Comparison of ENCODE assay signal across 7 mouse cellular contexts in the genomic region with DNA sequence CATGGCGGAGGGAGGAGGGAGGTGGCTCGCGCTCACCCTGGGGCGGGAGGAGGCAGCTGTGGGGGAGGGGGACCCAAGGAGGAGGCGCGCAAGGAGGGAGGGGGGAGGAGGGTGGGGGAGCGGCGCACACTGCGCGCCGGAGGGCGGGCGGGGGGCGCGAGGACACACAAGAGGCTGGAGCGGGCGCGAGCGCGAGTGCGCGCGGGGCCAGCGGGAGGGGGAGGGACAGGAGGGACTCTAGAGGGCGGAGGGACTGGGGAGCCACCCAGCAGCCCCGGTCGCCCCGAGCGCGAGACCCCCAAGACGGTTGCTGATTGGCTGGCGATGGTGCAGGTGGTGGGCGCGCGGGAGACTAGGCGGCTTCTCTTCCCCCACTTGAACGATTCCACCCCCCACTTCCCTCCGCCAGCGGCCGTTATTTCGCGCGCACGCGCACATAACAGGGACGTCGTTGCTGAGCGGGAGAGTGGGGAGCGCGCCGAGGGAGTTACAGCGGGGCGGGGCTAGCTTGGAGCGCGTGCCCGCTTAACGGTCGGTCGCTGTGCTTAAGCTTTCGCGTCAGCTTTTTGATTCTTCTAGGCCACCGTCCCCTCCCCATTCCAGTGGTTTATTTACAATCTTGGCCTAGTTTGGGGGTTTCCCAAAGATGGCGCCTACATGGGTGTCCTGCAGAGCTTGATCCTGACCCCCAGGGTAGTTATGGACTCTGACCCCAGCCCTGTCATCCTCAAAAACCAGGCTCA. TPM values are rescaled to one million over a fixed set of nuclear protein-coding genes. Genes with fewer than 3 reads are reported as not detected.
A peak's percentile ranks its signal among the peaks of the same experiment; 100 is the strongest.
DNase-seq lines count a peak whose midpoint lies in the region; ATAC-seq lines count a peak whose summit lies in the region.

A gene (minus strand): TSS at position 54 of the 743 bp plus-strand sequence.

- DNase-seq in adrenal gland, adult 8-10 months = peak; percentile 99
- DNase-seq in embryo, embryonic 9.5 days (ENCODE audit: extremely low spot score) = peak; percentile 100
- peak; percentile 99 to 100 for DNase-seq in gastrocnemius, postnatal 4 days (ENCODE audit: low spot score in 2 of 2)
- DNase-seq in left cerebral cortex, postnatal 36 days (ENCODE audit: low spot score in 2 of 2) = peak; percentile 100
- DNase-seq in midbrain, embryonic 11.5 days (ENCODE audit: low spot score, missing footprints) = peak; percentile 100
- peak; percentile 100 for DNase-seq in skeletal muscle tissue, adult 2 months (ENCODE audit: low read depth, low spot score)

- H3K9me3 ChIP-seq in intestine, embryonic 16.5 days (ENCODE audit: control insufficient read depth, low read length) = no peaks in the 10 kb centered on the region
- no peaks in the 10 kb centered on the region for H3K9me3 ChIP-seq in midbrain, embryonic 11.5 days (ENCODE audit: control insufficient read depth, low read length)

- WGBS in intestine, embryonic 16.5 days = under 1% methylated on average over 48 of the region's 63 CpGs
- under 1% methylated on average over 49 of the region's 63 CpGs for WGBS in midbrain, embryonic 11.5 days

- H3K4me2 ChIP-seq in intestine, embryonic 16.5 days (ENCODE audit: low read depth, low read length) = peak within 1 kb of the TSS; percentile 92
- H3K4me2 ChIP-seq in midbrain, embryonic 11.5 days = peak within 1 kb of the TSS; percentile 99

- peaks cover 11% of the 10 kb centered on the region for H3K36me3 ChIP-seq in intestine, embryonic 16.5 days (ENCODE audit: control insufficient read depth, insufficient read depth, low read length)
- H3K36me3 ChIP-seq in midbrain, embryonic 11.5 days (ENCODE audit: control insufficient read depth, insufficient read depth, low read length) = peaks cover 26% of the 10 kb centered on the region

- peaks cover 30% of the 10 kb centered on the region for H3K4me1 ChIP-seq in intestine, embryonic 16.5 days (ENCODE audit: control insufficient read depth, insufficient read depth, low read length)
- H3K4me1 ChIP-seq in midbrain, embryonic 11.5 days (ENCODE audit: control insufficient read depth, insufficient read depth, low read length) = peaks cover 36% of the 10 kb centered on the region

- peak within 1 kb of the TSS; percentile 69 for H3K4me3 ChIP-seq in intestine, embryonic 16.5 days (ENCODE audit: low read length)
- H3K4me3 ChIP-seq in midbrain, embryonic 11.5 days (ENCODE audit: low read depth, low read length) = peak within 1 kb of the TSS; percentile 99

- peak within 1 kb of the TSS; percentile 99 for H3K9ac ChIP-seq in intestine, embryonic 16.5 days (ENCODE audit: low read depth, low read length)
- H3K9ac ChIP-seq in midbrain, embryonic 11.5 days (ENCODE audit: low read length) = peak within 1 kb of the TSS; percentile 100

- H3K27me3 ChIP-seq in intestine, embryonic 16.5 days (replicated peaks; ENCODE audit: control insufficient read depth, insufficient read depth, low read length) = no peaks in the 10 kb centered on the region
- H3K27me3 ChIP-seq in midbrain, embryonic 11.5 days (ENCODE audit: control insufficient read depth, insufficient read depth, low read length) = no peaks in the 10 kb centered on the region

- peak within 1 kb of the TSS; percentile 95 for H3K27ac ChIP-seq in intestine, embryonic 16.5 days (ENCODE audit: low read length)
- H3K27ac ChIP-seq in midbrain, embryonic 11.5 days (ENCODE audit: low read depth, low read length) = peak within 1 kb of the TSS; percentile 97

- intact Hi-C loops in left cerebral cortex, postnatal 36 days (cut with DNase I) = loop anchor here (5.0 kb wide), 2 partner anchors 75 to 145 kb away; a partner anchor contains a TSS

- peak; percentile 82 for ATAC-seq in intestine, embryonic 16.5 days
- ATAC-seq in midbrain, embryonic 11.5 days (ENCODE audit: low FRiP score) = peak; percentile 93

RNA-seq across cellular contexts. Expression of the gene that starts here (rescaled TPM):
- 100 to 1,000 TPM in 3 of 4 experiments, 10 to 100 TPM in 1; 99.9 to 123 (median 111) TPM for total RNA-seq in adrenal gland, adult 8-10 months (2022)
- total RNA-seq in gastrocnemius, postnatal 4 days (2021) = 100 to 1,000 TPM; 129 to 131 TPM
- 35.7 and 42.1 TPM in 2 replicates for polyA plus RNA-seq in intestine, embryonic 16.5 days (2015; fragmentation: Nextera tagmentation; extraction: Ambion mirVana)
- 100 to 1,000 TPM; 227 to 234 TPM for total RNA-seq in left cerebral cortex, postnatal 36 days (2021)
- 64.3 and 80.7 TPM in 2 replicates for polyA plus RNA-seq in midbrain, embryonic 11.5 days (2014; fragmentation: Nextera tagmentation; extraction: Ambion mirVana)

Comparison
In these comparisons a context has a peak if more than half of its experiments do, and no peak if none do; other contexts are left out.
1. Peak in every context shown above with its lines: DNase-seq, ATAC-seq, H3K4me3 ChIP-seq and H3K27ac ChIP-seq.